7 mouse cellular contexts compared by ENCODE assay signal in genomic region chr5:133666473-133666872, GRCm38 (mm10).
DNase-seq lines count a peak whose midpoint lies in the region; ATAC-seq and TF ChIP-seq lines count a peak whose summit lies in the region.

No protein-coding gene starts in this region.

- no peak for TF ChIP-seq POLR2A in brain, embryonic 14.5 days (IDR thresholded peaks at IDR 0.05; ENCODE audit: borderline replicate concordance, extremely low read depth, insufficient read depth, insufficient read length, poor library complexity, severe bottlenecking)

- H3K4me1 ChIP-seq in kidney, embryonic 16.5 days (ENCODE audit: insufficient read depth, low read length): no peaks in the 10 kb centered on the region
- no peaks in the 10 kb centered on the region for H3K4me1 ChIP-seq in hindbrain, postnatal 0 days (ENCODE audit: insufficient read depth, low read length)
- no peaks in the 10 kb centered on the region for H3K4me1 ChIP-seq in lung, postnatal 0 days (ENCODE audit: insufficient read depth, low read depth, low read length)

- in situ Hi-C loops in Patski (cut with MboI; ENCODE audit: low pct_unique_long_range_greater_than_20kb): no loop called here

- no peak overlapping the region for H3K4me2 ChIP-seq in kidney, embryonic 16.5 days (replicated peaks; ENCODE audit: low read depth, low read length)
- H3K4me2 ChIP-seq in hindbrain, postnatal 0 days (ENCODE audit: low read depth, low read length): no peak overlapping the region
- H3K4me2 ChIP-seq in lung, postnatal 0 days (replicated peaks; ENCODE audit: low read depth, low read length): no peak overlapping the region

- no peak overlapping the region for H3K27ac ChIP-seq in kidney, embryonic 16.5 days (ENCODE audit: low read length)
- no peak overlapping the region for H3K27ac ChIP-seq in hindbrain, postnatal 0 days
- no peak overlapping the region for H3K27ac ChIP-seq in lung, postnatal 0 days (ENCODE audit: low read length)

- POLR2A ChIA-PET in Patski (lab: Charles Lee): no interaction called here

- H3K27me3 ChIP-seq in kidney, embryonic 16.5 days (ENCODE audit: insufficient read depth, low read length): no peaks in the 10 kb centered on the region
- no peaks in the 10 kb centered on the region for H3K27me3 ChIP-seq in Patski
- no peaks in the 10 kb centered on the region for H3K27me3 ChIP-seq in hindbrain, postnatal 0 days (ENCODE audit: insufficient read depth, low read length)
- H3K27me3 ChIP-seq in lung, postnatal 0 days (replicated peaks; ENCODE audit: insufficient read depth, low read length): no peaks in the 10 kb centered on the region

- CTCF ChIA-PET in Patski (lab: Charles Lee): no interaction called here

- no peaks in the 10 kb centered on the region for H3K36me3 ChIP-seq in kidney, embryonic 16.5 days (ENCODE audit: insufficient read depth, low read length)
- H3K36me3 ChIP-seq in hindbrain, postnatal 0 days (ENCODE audit: insufficient read depth, low read length): no peaks in the 10 kb centered on the region
- no peaks in the 10 kb centered on the region for H3K36me3 ChIP-seq in lung, postnatal 0 days (ENCODE audit: insufficient read depth, low read length)

- no peak for ATAC-seq in kidney, embryonic 16.5 days (ENCODE audit: low FRiP score, low TSS enrichment)
- ATAC-seq in Patski: no peak
- ATAC-seq in hindbrain, postnatal 0 days: no peak
- ATAC-seq in lung, postnatal 0 days: no peak

- H3K4me3 ChIP-seq in kidney, embryonic 16.5 days (ENCODE audit: low read length): no peak overlapping the region
- no peak overlapping the region for H3K4me3 ChIP-seq in hindbrain, postnatal 0 days (ENCODE audit: low read length)
- H3K4me3 ChIP-seq in lung, postnatal 0 days (ENCODE audit: low read depth, low read length): no peak overlapping the region

- peak; percentile 14 for DNase-seq in kidney, adult 18-20 months
- DNase-seq in Patski (ENCODE audit: low read depth, low spot score): no peak
- peak; percentile 59 for DNase-seq in brain, embryonic 14.5 days (ENCODE audit: low read depth)
- peak; percentile 53 for DNase-seq in hindbrain, postnatal 0 days (ENCODE audit: low spot score)
- peak; percentile 19 for DNase-seq in lung, postnatal 0 days (ENCODE audit: low spot score)
- peak; percentile 43 for DNase-seq in testis, postnatal 14 days (ENCODE audit: low spot score)

- no peak for TF ChIP-seq EP300 in lung, postnatal 0 days (IDR thresholded peaks at IDR 0.05)

- H3K9ac ChIP-seq in kidney, embryonic 16.5 days (replicated peaks; ENCODE audit: low read length): no peak overlapping the region
- no peak overlapping the region for H3K9ac ChIP-seq in hindbrain, postnatal 0 days (replicated peaks; ENCODE audit: low read length)
- H3K9ac ChIP-seq in lung, postnatal 0 days (replicated peaks; ENCODE audit: low read depth): no peak overlapping the region

- no peaks in the 10 kb centered on the region for H3K9me3 ChIP-seq in kidney, embryonic 16.5 days (ENCODE audit: low read length)
- no peaks in the 10 kb centered on the region for H3K9me3 ChIP-seq in hindbrain, postnatal 0 days (ENCODE audit: low read length)
- H3K9me3 ChIP-seq in lung, postnatal 0 days (ENCODE audit: low read length): no peaks in the 10 kb centered on the region

- WGBS in kidney, embryonic 16.5 days: 48% methylated on average over 6 of the region's 6 CpGs
- 41% methylated on average over 6 of the region's 6 CpGs for WGBS in hindbrain, postnatal 0 days
- 35% methylated on average over 6 of the region's 6 CpGs for WGBS in lung, postnatal 0 days

- peak; percentile 41 for TF ChIP-seq CTCF in Patski (IDR thresholded peaks at IDR 0.05)
- peak; percentile 59; the same call in 1 of the 2 replicates for TF ChIP-seq CTCF in brain, embryonic 14.5 days (IDR thresholded peaks at IDR 0.05; ENCODE audit: borderline replicate concordance, extremely low read depth, insufficient read depth, insufficient read length)
- TF ChIP-seq CTCF in hindbrain, postnatal 0 days (IDR thresholded peaks at IDR 0.05; ENCODE audit: low read depth): peak; percentile 64
- TF ChIP-seq CTCF in lung, postnatal 0 days (IDR thresholded peaks at IDR 0.05): peak; percentile 72
